Comparison of ENCODE assay signal across 9 mouse cellular contexts in the genomic region with DNA sequence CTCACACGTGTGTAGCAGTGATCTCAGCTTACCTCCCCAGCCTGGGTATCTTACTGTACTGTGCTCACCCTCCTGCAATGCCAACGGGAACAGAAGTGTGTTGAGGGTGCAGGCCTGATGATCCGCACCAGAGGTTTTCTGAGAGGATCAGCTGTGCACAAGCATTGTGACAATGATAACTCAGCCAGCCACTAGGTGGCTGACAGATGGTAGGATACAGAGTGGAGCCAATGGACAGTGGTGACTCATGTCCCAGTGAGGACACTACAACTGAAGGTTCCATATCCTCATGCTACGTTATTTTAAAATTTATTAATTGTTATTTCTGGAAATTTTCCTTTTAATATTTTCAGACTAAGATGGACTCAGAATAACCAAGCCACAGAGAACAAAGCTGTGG.
DNase-seq lines count a peak whose midpoint lies in the region.
"Had no signal": no experiment of that assay in that cellular context is flagged by ENCODE, and none has a peak within 500 bp of the region (broad histone marks: within the 10 kb centered on the region; RNA-seq: fewer than 3 reads in every experiment).

No protein-coding gene starts in this region.

- DNase-seq in adrenal gland, adult (ENCODE audit: inconsistent age in 2 of 2, low spot score in 1 of 2): peak; percentile 48 to 73
- no peak for DNase-seq in adrenal gland, postnatal 4 days (ENCODE audit: low spot score in 2 of 2)
- peak; percentile 40 for DNase-seq in kidney, postnatal 10 days
- DNase-seq in kidney, adult 8-10 months: no peak
- DNase-seq in adrenal gland, postnatal 10 days: peak; percentile 50
- DNase-seq in lung, postnatal 14 days: peak; percentile 33
- no peak for DNase-seq in left cerebral cortex, postnatal 25 days (ENCODE audit: low spot score in 2 of 2)
- no peak for DNase-seq in left cerebral cortex, adult 9 months (ENCODE audit: low spot score in 2 of 2)
- DNase-seq: cerebellum, adult 11-12 months had no signal

- intact Hi-C loops in left cerebral cortex, postnatal 25 days (cut with DNase I): no loop called here

Comparison
In these comparisons a context has a peak if more than half of its experiments do, and no peak if none do; other contexts are left out.
1. DNase-seq: peak in adrenal gland, adult (2 of 2), kidney, postnatal 10 days (single experiment), adrenal gland, postnatal 10 days (single experiment) and lung, postnatal 14 days (single experiment); none in adrenal gland, postnatal 4 days (0 of 2), kidney, adult 8-10 months (0 of 2), left cerebral cortex, postnatal 25 days (0 of 2) and left cerebral cortex, adult 9 months (0 of 2).